Mouse (Mus musculus) CH12F3 (cell line): ENCODE data around the gene Galnt10.

Source experiments
- in situ Hi-C: fragments of 300-500 bp; cut with MboI; formaldehyde crosslinking; loops from 2 replicates; pipeline ENCODE4 v1.14.3; 2020; ENCODE audit warnings: low sequenced_read_pairs

Galnt10 gene

DNA sequence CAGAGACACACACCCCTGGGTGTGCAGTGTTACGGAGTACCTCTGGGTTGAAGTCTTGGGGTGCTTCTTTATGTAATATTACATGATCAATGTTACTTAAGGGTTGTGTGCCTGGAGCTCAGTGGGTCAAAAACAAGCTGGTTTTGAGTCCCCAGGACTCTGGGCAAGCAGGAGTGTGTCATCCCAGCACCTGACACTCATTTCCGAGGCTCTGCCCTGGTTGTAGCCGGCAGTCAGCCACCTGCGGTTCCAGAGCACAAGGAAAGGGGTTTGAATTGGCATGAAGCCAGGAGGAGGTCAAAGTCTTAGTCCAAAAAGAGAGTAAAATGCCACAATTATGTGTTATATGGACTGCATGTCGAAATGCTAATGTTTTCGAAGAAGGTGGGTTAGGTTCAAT, 74.8 kb downstream of the Galnt10 start:
- in situ Hi-C loops: no loop called here

DNA sequence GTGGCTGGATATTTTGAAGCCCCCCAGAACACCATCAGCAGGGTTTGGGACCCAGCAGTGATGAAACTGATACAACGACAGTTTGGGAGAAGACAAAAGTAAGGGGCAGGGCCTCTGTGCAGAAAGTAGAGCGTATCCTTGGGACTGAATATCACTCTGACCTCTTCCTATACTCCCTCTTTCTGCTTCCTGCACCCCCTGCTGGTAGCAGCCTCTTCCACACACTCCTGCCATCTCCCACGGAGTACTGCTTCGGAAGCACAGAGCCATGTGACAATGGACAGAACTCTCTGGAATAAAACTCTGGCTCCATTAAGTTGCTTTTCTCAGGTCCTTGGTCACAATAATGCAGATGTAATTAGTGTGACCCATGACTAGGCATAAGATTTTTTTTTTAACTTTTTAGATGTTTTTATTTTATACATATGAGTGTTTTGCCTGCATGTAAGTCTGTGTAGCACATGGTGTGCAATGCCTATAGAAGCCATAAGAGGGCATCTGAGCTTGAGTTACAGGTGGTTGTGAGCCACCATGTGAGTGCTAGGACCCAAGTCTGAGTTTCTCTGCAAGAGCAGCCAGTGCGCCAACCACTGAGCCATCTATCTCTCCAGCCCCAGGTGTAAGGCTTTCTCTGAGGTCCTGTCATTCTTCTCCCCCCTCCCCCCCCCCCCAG, 79.7 kb downstream of the Galnt10 start:
- in situ Hi-C loops: no loop called here

DNA sequence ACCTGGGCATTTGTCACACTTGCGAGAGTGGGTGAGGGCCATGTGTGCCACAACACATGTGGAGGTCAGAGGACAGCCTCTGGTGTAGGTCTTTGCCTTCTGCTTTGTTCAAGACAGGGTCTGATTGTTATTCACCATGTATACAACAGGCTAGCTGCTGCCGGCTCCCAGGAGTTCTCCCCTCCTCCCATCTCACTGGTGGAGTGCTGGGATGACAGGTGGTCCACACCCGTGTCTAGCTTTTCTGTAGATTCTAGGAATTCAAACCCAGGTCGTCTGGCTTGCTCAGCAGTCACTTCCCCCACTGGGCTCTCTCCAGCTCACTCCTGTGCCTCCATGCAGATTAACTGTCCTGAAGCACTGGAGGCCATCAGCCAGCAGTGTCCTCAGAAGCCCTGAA, 80.7 kb downstream of the Galnt10 start:
- in situ Hi-C loops: no loop called here

DNA sequence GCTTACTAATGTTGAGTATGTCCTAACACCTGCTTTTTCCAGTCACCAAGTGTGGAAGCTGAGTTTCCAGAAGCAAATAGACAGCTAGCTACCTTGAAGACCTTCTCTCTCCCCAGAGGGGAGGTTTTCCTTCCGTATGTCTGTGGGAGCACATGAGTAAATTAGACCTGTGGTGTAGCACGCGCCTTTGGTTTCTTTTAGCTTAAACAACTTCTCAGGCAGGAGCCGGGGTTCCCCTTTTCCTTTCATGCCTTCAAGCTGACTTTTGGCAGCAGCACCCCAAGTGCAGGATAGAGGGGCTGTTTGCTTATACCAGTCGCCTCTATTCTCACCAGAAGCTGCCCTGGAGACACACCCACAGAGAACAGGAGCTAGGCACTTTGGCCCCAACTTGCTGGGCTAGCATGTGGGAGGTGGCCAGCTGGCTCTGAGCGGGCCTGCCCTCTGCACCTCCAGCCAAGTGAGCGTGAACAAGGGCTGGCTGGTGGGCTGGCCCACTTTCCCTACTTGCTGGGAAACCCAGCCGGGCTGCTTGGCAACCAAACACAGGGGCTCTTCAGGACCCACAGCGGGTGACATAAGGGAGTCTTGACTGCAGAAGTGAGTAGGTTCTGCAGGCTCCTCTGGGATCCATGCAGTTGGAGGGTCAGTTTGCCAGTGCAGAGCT, 82.2 kb downstream of the Galnt10 start:
- in situ Hi-C loops: no loop called here

DNA sequence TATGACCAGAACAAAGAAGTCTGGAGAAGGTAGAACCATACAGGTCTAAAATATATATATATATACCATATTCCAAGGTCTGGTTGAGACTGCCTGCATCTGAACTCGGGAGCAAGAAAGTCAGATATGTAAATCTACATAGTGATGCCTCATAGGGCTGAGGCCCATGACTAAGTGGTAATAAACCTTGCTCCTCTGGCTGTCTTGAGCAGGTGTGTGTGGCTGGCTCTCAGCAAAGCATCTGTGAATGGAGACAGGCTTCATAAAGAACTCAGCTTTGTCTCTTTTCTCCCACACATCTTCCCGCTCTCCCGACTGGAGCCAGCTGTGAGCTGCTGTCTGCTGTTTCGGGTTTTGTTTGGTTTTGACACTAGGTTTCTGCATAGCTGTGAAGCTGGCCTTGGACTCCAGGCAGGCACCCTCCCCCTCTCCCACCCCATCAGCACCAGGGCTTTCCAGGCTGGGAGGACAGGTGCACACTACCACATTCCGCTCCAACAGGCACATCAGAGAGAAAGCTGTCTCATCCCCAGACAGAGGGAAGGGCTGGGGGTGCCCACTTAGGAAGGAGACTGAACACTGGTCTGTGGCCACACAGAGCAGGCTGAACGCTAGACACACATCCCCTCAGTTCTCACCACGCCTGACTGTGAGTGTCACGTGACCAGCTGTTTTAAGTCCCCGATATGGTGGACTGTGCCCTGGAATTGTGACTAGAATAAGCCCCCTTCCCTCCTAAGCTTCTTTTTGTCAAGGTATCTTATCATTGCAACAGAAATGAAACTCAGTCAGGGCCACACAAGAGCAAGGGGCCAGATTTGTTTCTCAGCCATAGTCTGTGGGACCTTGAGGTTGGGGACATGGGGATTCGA, 87.4 kb downstream of the Galnt10 start:
- in situ Hi-C loops: no loop called here

DNA sequence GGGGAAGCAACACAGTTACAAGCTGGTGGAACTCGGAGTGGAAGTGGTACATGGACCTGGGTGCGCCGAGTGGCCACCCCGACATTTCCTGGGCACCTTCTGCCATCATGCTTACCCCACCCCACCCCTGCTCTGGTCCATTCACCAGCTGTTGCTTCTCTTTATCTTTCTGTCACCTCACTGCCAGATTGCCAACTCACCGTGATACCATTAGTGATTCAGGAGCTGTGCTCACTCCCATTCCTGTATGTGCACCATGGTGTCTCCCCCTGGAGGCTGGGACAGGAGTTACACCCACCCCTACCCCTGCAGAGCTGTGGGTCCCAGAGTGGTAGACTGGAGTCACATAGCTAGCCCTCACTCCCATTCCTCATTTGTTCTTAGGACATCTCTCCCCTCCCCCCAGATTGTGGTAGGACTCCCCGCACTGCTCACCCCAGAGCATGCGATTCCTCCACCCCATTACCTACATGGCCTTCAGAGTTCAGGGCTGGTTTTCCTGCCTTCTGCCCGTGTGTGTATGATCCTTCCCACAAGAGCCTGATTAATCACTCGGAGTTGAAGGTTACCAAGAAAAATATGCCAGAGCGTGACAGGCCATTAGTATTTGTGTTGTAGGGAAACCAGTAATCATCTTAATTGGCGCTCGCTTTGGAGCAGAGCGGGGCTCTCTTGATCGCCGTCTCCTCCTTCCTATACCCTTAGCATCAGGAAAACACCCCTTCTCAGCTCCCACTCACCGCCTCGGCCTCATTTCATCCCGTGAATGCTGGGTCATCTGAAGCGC, 102.2 kb downstream of the Galnt10 start:
- in situ Hi-C loops: no loop called here

DNA sequence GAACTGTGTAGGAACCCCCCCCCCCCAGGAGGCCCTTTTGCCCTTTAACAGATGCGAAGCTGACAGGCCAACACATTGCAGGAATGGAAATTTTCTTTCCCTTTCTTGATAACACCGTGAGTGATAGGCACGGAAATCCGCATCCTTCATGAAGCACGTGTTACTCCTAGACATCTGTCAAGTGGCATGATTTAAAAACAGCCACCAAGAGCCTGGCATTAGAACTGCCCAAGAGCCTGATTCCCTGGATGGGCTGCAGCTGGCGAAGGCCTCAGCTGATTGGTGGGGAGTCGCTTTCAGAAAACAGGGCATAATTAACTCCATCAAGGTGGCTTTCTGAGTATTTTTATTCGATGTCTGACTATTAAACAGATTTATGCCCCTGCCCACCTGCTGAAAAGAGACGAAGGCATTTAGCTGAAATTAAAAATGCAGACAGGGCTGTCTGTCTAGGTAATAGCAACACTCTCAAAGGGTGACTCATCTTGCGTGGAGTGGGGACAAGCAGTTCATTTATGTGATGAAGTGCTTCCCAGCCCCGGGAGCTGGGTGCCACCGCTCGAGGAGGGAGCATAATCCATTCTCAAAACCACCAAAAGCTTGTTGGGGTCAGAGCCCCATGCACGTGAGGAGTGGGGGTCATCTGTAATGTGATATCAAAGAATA, 108.4 kb downstream of the Galnt10 start:
- in situ Hi-C loops: no loop called here

DNA sequence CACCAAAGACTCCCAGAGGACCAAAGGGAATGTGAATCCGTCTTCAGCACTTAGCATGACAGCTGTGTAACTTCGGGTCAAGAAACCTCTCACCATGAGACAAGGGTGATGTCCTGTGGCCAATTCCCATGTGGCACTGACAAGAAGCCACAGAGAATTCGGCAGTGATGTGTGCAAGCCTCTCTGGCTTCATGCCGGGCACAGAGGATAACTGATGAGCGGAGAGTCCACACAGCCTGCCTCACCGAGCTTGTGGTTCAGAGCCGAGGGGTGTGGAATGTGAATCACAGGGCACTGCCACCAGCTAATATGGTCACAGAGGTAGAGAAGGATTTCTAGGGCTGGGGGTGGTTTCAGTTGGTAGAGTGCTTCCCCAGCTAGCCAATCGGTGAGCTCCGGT, 113.4 kb downstream of the Galnt10 start:
- in situ Hi-C loops: no loop called here

DNA sequence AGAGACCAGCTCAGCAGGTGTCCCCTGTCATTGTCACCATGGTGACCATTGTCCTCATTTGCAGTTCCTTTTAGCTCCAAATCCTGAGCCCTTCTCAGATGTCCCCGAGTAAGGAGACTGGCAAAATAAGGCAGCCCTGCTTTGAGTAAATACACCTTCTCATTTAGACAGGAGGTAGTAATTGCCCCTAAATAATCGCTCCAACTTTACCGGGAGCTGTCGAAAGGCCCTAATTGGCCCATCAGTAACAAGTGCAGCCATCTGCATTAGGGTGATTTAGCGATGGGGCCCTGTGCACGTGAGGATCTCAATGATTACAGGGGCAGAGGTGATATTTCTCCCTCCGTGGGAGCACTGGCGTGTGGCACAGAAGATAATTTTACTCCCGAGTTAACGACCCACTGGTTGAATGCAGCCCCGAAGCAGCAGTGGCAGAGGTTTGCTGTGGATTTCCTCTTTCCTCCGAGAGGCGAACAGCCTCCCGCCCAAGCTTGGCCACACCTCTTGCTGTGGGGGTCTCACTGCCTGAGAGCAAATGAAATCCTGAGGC, 115.3 kb downstream of the Galnt10 start:
- in situ Hi-C loops: no loop called here

DNA sequence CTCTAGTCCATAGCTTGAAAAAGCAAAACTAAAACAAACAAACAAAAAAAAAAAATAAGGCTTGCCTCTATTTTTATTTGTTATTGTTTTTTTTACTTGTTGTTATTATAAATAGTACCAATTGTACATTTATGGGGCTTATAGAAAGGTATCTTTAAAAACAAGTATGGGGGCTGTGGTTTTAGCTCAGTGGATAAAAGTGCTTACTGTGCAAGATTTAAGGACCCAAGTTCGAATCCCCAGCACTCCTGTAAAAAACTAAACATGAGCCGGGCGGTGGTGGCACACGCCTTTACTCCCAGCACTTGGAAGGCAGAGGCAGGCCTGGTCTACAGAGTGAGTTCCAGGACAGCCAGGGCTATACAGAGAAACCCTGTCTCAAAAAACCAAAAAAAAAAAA, 116.1 kb downstream of the Galnt10 start:
- in situ Hi-C loops: no loop called here

DNA sequence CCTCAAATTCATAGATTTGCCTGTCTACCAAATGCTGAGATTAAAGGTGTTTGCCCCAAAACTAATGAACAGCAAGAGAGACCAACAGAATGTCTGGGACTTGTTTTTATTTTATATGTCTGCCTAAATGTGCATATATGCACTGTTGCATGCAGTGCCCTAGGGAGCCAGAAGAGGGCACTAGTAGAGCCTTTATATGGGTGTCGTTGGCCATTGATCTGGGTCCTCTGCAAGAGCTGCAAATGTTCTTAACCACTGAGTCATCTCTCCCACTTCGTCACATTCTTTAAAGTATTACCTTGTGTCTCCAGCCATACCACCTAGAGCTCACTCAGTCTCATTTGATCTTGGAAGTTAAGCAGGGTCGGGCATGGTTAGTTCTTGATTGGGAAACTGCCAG, 118.9 kb downstream of the Galnt10 start:
- in situ Hi-C loops: no loop called here

DNA sequence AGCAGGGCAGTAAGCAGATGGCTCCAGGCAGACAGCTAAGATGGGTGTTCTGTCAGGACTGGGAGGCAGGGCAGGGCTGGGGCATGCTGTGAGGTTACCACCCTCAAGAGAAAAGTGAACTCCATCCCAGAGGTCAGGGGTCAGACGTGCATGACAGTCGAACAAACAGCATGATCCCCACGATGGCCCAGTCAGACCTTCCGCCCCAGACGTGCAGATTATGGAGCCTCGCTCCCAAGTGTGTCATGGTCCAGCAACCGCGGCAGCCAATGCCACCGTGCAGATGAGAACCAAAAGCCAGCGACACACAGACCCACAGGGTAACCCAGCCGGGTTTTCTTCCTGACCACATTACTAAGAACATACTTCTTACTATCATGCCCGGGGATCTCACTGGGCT, 121.4 kb downstream of the Galnt10 start:
- in situ Hi-C loops: no loop called here

DNA sequence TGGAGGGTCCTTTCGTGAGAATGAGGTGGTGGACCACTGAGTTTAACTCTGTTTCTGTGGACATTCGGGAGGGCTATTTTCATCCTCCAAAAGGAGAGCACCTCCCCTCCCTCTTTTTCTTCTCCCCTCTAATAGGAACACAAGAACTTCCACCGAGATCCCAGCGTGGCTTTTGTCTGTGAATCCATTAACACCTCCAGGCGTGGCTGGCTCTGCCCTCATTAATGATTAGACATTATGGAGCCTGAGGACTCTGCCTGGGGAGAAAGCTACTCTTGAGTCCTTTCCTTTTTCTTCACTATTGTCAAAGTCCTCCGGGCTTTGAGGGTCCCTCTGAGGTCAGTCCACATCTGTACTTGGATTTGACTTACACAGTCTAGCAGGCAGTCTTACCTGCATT, 121.9 kb downstream of the Galnt10 start:
- in situ Hi-C loops: no loop called here

DNA sequence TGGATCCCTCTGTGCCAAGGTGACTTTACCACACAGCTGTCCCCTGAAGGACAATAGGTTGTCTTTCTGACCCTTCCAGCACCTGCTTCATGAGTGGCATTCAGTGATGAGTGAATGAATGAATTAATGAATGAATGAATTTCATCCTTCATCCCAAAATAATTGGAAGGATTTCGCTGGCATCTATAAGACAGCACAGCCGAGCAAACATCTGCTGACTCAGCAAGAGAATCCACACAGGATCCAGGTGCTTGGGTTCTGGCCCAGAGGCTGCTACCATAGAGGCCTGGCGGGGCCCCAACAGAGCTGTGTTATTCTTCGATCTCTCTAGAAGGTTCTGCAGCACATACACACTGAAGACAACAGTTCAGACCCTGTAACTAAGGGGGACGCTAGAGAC, 125.5 kb downstream of the Galnt10 start:
- in situ Hi-C loops: no loop called here

DNA sequence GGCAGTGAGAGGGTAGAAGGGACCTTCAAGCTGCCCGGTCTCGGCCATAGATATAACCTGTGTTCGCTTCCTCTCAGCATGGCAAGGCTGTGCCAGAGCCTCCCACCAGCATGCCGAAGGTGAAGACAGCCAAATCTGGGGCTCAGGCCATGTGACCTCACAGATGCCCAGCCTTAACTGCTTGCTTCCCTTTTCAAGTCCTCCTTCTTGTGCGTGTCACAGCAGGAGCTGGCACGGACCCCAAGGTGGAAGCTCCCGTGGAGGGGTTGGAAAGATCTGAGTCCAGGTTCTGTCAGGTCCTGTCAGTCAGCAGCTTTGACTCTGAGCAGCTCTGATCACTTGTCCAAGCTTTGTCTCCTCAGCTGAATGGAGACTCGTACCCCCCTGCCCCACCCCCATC, 126.4 kb downstream of the Galnt10 start:
- in situ Hi-C loops: no loop called here

DNA sequence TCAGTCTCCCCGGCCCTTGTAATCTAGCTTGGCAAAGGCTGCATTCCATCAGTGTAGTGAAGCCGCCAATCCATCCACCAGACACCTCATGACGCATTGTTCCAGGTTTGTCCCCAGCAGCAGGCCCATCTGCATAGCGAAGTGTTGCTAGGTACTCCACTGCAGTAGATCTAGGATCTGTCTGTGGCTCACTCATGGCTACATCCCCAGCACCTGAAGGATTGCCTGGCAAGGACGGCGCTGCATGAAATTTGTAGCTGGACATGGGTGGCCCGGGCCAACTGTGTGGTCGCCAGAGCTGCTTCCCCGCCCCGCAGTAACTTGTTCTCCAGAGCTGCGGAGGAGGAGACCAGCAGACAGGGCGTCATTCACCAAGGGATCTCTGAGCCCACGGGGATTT, 128.2 kb downstream of the Galnt10 start:
- in situ Hi-C loops: no loop called here

DNA sequence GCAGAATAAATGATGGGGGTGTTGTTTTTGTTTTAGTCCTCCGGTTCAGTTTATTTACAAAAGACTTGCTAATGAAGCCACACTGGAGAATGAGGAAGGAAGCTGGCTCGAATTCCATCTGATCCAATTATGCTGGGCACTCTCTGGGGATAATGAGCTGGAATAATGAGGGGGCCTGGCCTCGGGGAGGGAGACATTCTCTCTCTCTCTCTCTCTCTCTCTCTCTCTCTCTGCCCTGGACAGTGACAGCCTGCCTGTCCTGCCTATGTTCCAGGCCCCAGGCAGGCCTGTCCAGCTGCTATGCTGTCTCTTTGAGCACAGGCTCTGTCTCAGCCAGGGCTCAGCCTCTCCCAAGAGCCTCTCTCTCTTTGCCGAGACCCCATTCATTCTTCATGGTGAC, 128.7 kb downstream of the Galnt10 start:
- in situ Hi-C loops: no loop called here

DNA sequence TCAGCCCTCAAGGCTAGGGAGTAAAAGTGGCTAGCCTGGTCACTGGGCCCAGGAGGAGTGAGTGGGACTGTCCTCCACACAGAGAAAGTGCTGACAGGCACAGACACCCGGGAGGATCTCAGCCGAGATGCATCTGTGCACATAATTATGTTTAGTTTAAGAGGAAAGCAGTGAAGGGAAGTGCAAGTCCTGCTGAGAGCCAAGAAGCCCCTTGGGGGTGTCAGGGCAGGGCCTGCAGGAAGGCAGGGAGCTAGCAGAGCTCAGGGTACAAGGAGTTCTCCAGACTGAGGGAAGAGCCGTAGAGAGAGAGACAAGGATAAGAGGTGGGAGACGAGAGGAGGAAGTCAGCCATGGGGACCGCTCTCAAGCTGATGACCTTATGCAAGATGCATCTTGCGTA, 130.6 kb downstream of the Galnt10 start:
- in situ Hi-C loops: no loop called here

DNA sequence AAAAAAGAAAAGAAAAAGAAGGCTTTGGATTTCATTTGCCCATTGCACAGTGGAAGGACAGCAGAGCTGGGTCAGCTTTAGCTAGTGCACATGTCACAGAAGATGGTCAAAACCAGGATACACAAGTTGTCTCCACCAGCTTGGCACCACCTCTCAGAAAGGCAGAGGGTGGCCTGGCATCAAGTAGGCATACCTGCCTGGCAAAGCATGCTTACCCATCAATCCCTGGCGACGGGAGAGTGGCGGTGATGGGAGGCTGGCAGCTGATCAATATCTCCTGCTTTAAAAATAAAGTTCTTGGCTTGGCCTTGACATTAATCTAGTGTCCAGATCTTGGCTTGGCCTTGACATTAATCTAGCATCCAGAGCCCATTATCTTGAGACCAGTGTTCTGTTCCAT, 131.3 kb downstream of the Galnt10 start:
- in situ Hi-C loops: no loop called here

DNA sequence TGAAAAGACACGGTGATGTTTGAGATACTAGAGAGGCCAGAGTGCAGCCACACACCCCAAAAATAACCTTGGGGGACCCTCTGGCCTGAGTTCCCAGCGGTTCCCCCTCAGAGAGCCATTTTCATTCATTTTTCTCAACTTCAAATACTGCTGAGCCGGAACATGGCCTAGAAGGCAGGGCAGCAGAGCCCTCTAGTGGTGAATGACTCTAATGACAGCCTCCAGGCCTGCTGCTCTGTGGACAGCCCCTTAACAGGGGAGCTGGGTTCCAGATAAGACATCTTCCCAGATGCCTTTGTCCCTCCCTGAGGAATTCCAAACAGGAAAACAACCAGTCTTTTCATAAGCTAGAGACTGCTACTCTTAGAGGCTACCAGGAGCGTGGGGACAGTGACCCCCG, 133.1 kb downstream of the Galnt10 start:
- in situ Hi-C loops: no loop called here
